Comparison of ENCODE assay signal across 10 mouse cellular contexts in the genomic region with DNA sequence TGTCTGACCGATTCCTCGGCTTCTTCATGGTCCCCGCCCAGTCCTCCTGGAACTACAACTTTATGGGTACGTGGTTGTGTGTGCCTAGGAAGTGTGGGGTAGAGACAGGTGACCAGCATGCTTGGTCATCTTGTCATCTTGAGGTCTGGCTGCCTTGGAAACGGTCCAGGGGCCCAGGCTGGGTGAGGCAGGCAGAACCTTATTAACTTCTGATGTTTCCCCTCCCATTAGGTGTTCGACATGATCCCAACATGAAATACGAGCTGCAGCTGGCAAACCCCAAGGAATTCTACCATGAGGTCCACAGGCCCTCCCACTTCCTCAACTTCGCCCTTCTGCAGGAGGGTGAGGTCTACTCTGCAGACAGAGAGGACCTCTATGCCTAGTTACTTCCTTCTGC. TPM values are rescaled to one million over a fixed set of nuclear protein-coding genes. Genes with fewer than 3 reads are reported as not detected.
DNase-seq lines count a peak whose midpoint lies in the region; ATAC-seq and TF ChIP-seq lines count a peak whose summit lies in the region.
"Had no signal": no experiment of that assay in that cellular context is flagged by ENCODE, and none has a peak within 500 bp of the region (broad histone marks: within the 10 kb centered on the region; RNA-seq: fewer than 3 reads in every experiment).

No protein-coding gene starts in this region.

- H3K27me3 ChIP-seq in cerebellum, adult 2 months (ENCODE audit: control insufficient read depth, insufficient read depth, low read length): no peaks in the 10 kb centered on the region
- H3K27me3 ChIP-seq in lung, embryonic 14.5 days (ENCODE audit: insufficient read depth, low read length): no peaks in the 10 kb centered on the region
- H3K27me3 ChIP-seq: midbrain, embryonic 12.5 days had no signal

- DNase-seq in cerebellum, postnatal 10 days: peak; percentile 36 to 39
- DNase-seq in cerebellum, adult 2 months: no peak
- peak; percentile 9 for DNase-seq in lung, embryonic 14.5 days
- no peak for DNase-seq in lung, postnatal 14 days
- DNase-seq in kidney, adult 8-10 months: peak; percentile 33 to 41
- DNase-seq in skeletal muscle tissue, adult 2 months (ENCODE audit: low read depth, low spot score): peak; percentile 41
- no peak for DNase-seq in spleen, postnatal 14 days (ENCODE audit: low spot score in 2 of 2)
- DNase-seq: cerebellum, adult 9-10 months had no signal

- ATAC-seq in lung, embryonic 14.5 days (ENCODE audit: insufficient read depth): no peak
- ATAC-seq in erythroid progenitor cell, adult 5-6 weeks (replicated peaks; ENCODE audit: low FRiP score, poor library complexity, severe bottlenecking): no peak

- no peaks in the 10 kb centered on the region for H3K9me3 ChIP-seq in lung, embryonic 14.5 days (ENCODE audit: low read depth, low read length)
- H3K9me3 ChIP-seq: midbrain, embryonic 12.5 days had no signal

- no peak overlapping the region for H3K4me2 ChIP-seq in lung, embryonic 14.5 days

- H3K27ac ChIP-seq in cerebellum, adult 2 months (ENCODE audit: insufficient read depth, low read length): no peak overlapping the region
- H3K27ac ChIP-seq in lung, embryonic 14.5 days (ENCODE audit: low read depth): no peak overlapping the region
- H3K27ac ChIP-seq: midbrain, embryonic 12.5 days had no signal

- no peak for TF ChIP-seq POLR2A in cerebellum, adult 2 months (IDR thresholded peaks at IDR 0.05; ENCODE audit: borderline replicate concordance, insufficient read depth, low read length)

- H3K4me1 ChIP-seq in cerebellum, adult 2 months (ENCODE audit: control insufficient read depth, insufficient read depth, low read length): peaks cover 4% of the 10 kb centered on the region; the same call in 1 of the 2 replicates
- peaks cover 8% of the 10 kb centered on the region for H3K4me1 ChIP-seq in lung, embryonic 14.5 days (ENCODE audit: insufficient read depth)

- no peak overlapping the region for H3K4me3 ChIP-seq in cerebellum, adult 2 months (replicated peaks; ENCODE audit: insufficient read depth, low read depth, low read length)
- no peak overlapping the region for H3K4me3 ChIP-seq in lung, embryonic 14.5 days (ENCODE audit: low read depth, low read length)

- no peak overlapping the region for H3K9ac ChIP-seq in lung, embryonic 14.5 days

- WGBS in cerebellum, adult 2 months: 78% methylated on average over 8 of the region's 8 CpGs
- WGBS in lung, embryonic 14.5 days: 65% methylated on average over 8 of the region's 8 CpGs

- H3K36me3 ChIP-seq in lung, embryonic 14.5 days (ENCODE audit: insufficient read depth): peaks cover 58% of the 10 kb centered on the region

- TF ChIP-seq CTCF in cerebellum, adult 2 months (IDR thresholded peaks at IDR 0.05; ENCODE audit: borderline replicate concordance, insufficient read depth, low read depth, low read length): no peak
- no peak for TF ChIP-seq CTCF in lung, embryonic 14.5 days (IDR thresholded peaks at IDR 0.05; ENCODE audit: low read depth)

RNA-seq across cellular contexts. Expression of a gene that starts 1.0 kb away (rescaled TPM):
- polyA plus RNA-seq in cerebellum, adult 2 months (2012; rRNA removed): 5.4 and 5.7 TPM in 2 replicates
- polyA plus RNA-seq in lung, embryonic 14.5 days (2014; fragmentation: Nextera tagmentation; extraction: Ambion mirVana): 0.43 and 0.58 TPM in 2 replicates
- not detected in 2 replicates for total RNA-seq in erythroid progenitor cell, adult 5-6 weeks (2015; ENCODE audit: low replicate concordance)
- total RNA-seq in erythroid progenitor cell, adult 5-6 weeks (2017; ENCODE audit: low replicate concordance): 0.26 and 1.3 TPM in 2 replicates

RNA-seq across cellular contexts. Expression of a gene that starts 4.4 kb away (rescaled TPM):
- polyA plus RNA-seq in cerebellum, adult 2 months (2012; rRNA removed): 3.3 and 3.4 TPM in 2 replicates
- 11.6 and 15.2 TPM in 2 replicates for polyA plus RNA-seq in lung, embryonic 14.5 days (2014; fragmentation: Nextera tagmentation; extraction: Ambion mirVana)
- total RNA-seq in erythroid progenitor cell, adult 5-6 weeks (2015; ENCODE audit: low replicate concordance): not detected in 2 replicates
- 0.15 TPM in 1 of 2 replicates, not detected in the other for total RNA-seq in erythroid progenitor cell, adult 5-6 weeks (2017; ENCODE audit: low replicate concordance)

RNA-seq across cellular contexts. Expression of a gene that starts 22.3 kb away (rescaled TPM):
- 110 and 123 TPM in 2 replicates for polyA plus RNA-seq in cerebellum, adult 2 months (2012; rRNA removed)
- polyA plus RNA-seq in lung, embryonic 14.5 days (2014; fragmentation: Nextera tagmentation; extraction: Ambion mirVana): 96.9 and 104 TPM in 2 replicates
- total RNA-seq in erythroid progenitor cell, adult 5-6 weeks (2015; ENCODE audit: low replicate concordance): 69.6 and 70.0 TPM in 2 replicates
- 53.6 and 56.5 TPM in 2 replicates for total RNA-seq in erythroid progenitor cell, adult 5-6 weeks (2017; ENCODE audit: low replicate concordance)

RNA-seq across cellular contexts. Expression of a gene that starts 22.6 kb away (rescaled TPM):
- polyA plus RNA-seq in cerebellum, adult 2 months (2012; rRNA removed): 57.4 and 67.1 TPM in 2 replicates
- 4.0 and 6.4 TPM in 2 replicates for polyA plus RNA-seq in lung, embryonic 14.5 days (2014; fragmentation: Nextera tagmentation; extraction: Ambion mirVana)
- total RNA-seq in erythroid progenitor cell, adult 5-6 weeks (2015; ENCODE audit: low replicate concordance): 4.3 and 6.3 TPM in 2 replicates
- total RNA-seq in erythroid progenitor cell, adult 5-6 weeks (2017; ENCODE audit: low replicate concordance): 4.5 and 8.2 TPM in 2 replicates

RNA-seq across cellular contexts. Expression of a gene that starts 47.4 kb away (rescaled TPM):
- 0.56 and 0.70 TPM in 2 replicates for polyA plus RNA-seq in cerebellum, adult 2 months (2012; rRNA removed)
- polyA plus RNA-seq in lung, embryonic 14.5 days (2014; fragmentation: Nextera tagmentation; extraction: Ambion mirVana): 18.0 and 24.2 TPM in 2 replicates
- total RNA-seq in erythroid progenitor cell, adult 5-6 weeks (2015; ENCODE audit: low replicate concordance): 1.8 and 6.7 TPM in 2 replicates
- total RNA-seq in erythroid progenitor cell, adult 5-6 weeks (2017; ENCODE audit: low replicate concordance): 1.0 and 17.8 TPM in 2 replicates

Comparison
In these comparisons a context has a peak if more than half of its experiments do, and no peak if none do; other contexts are left out.
1. DNase-seq: peak in cerebellum, postnatal 10 days (2 of 2), lung, embryonic 14.5 days (single experiment), kidney, adult 8-10 months (2 of 2) and skeletal muscle tissue, adult 2 months (single experiment); none in cerebellum, adult 2 months (0 of 2), lung, postnatal 14 days (single experiment) and spleen, postnatal 14 days (0 of 2).